Mouse (Mus musculus) ES-Bruce4 (cell line): ENCODE results near the gene Emp3. TPM values are rescaled to one million over a fixed set of nuclear protein-coding genes. Genes with fewer than 3 reads are reported as not detected.

Experiments used
- H3K27ac ChIP-seq: 2 replicates; pipeline ENCODE4 v1.5.1; 2012; ENCODE audit warnings: low read length, inconsistent platforms; ENCODE audit not compliant: insufficient read depth
- H3K27me3 ChIP-seq: 2 replicates; pipeline ENCODE4 v1.6.1; 2012; ENCODE audit warnings: mild to moderate bottlenecking, low read length, inconsistent platforms; ENCODE audit not compliant: control insufficient read depth, poor library complexity, insufficient read depth, severe bottlenecking
- H3K36me3 ChIP-seq: 2 replicates; pipeline ENCODE4 v1.6.1; 2012; ENCODE audit warnings: inconsistent platforms, mild to moderate bottlenecking, low read length, moderate library complexity; ENCODE audit not compliant: control insufficient read depth, poor library complexity, insufficient read depth, severe bottlenecking
- H3K4me1 ChIP-seq: one replicate; pipeline ENCODE4 v1.8.1; 2011; ENCODE audit warnings: low read length; ENCODE audit not compliant: control insufficient read depth, insufficient read depth
- H3K4me3 ChIP-seq: 2 replicates; pipeline ENCODE4 v1.5.1; 2011; ENCODE audit warnings: low read depth, mild to moderate bottlenecking, low read length
- H3K9ac ChIP-seq: 2 replicates; pipeline ENCODE4 v1.6.1; 2012; ENCODE audit warnings: low read depth, mild to moderate bottlenecking, inconsistent platforms; ENCODE audit not compliant: poor library complexity, severe bottlenecking
- H3K9me3 ChIP-seq: replicated peaks from 2 replicates; pipeline ENCODE4 v1.6.1; 2012; ENCODE audit warnings: mild to moderate bottlenecking, low read length, inconsistent platforms; ENCODE audit not compliant: control insufficient read depth, poor library complexity, insufficient read depth, severe bottlenecking
- CTCF ChIP-seq: IDR thresholded peaks from one replicate; pipeline ENCODE4 v1.8.1; 2011; ENCODE audit warnings: low read depth, low read length
- EP300 ChIP-seq: IDR thresholded peaks from 2 replicates; pipeline ENCODE4 v1.6.1; 2011; ENCODE audit warnings: low read depth, low read length; ENCODE audit not compliant: insufficient read depth
- POLR2A ChIP-seq: IDR thresholded peaks from one replicate; pipeline ENCODE4 v1.8.1; 2011; ENCODE audit warnings: low read length; ENCODE audit not compliant: insufficient read depth
- polyA plus RNA-seq: library from polyadenylated mRNA; stranded (reverse); fragments of >200 nt; gene quantifications from 2 replicates; pipeline ENCODE4 v1.2.4, GENCODE M21; 2011; ENCODE audit warnings: low read depth; ENCODE audit not compliant: missing spikeins, insufficient read depth, insufficient read length

Emp3 gene
- polyA plus RNA-seq, 1 experiment: 10.6 TPM

GRCm38 (mm10) chr7:45922928-45923761, 1.9 kb upstream of the Emp3 start:
- peak overlapping the region; percentile 88 for H3K27ac ChIP-seq
- no peaks in the 10 kb centered on the region for H3K9me3 ChIP-seq
- peak overlapping the region; percentile 92 for H3K4me3 ChIP-seq
- peak overlapping the region; percentile 50 for H3K9ac ChIP-seq
- TF ChIP-seq POLR2A: peak; percentile 94
- TF ChIP-seq CTCF: no peak
- peak; percentile 77 for TF ChIP-seq EP300
- H3K36me3 ChIP-seq: no peaks in the 10 kb centered on the region
- no peaks in the 10 kb centered on the region for H3K27me3 ChIP-seq
- peaks cover 2% of the 10 kb centered on the region for H3K4me1 ChIP-seq

- H3K4me1 ChIP-seq: peaks cover 2% of the 10 kb centered on the region
- peak overlapping the region; percentile 25; the same call in 1 of the 2 replicates for H3K9ac ChIP-seq
- H3K36me3 ChIP-seq: no peaks in the 10 kb centered on the region
- H3K27ac ChIP-seq: no peak overlapping the region; the same call in 1 of the 2 replicates
- no peaks in the 10 kb centered on the region for H3K27me3 ChIP-seq
- TF ChIP-seq POLR2A (no peak), CTCF (no peak), EP300 (no peak)
- H3K9me3 ChIP-seq: no peaks in the 10 kb centered on the region
- H3K4me3 ChIP-seq: no peak overlapping the region
Measured at GRCm38 (mm10) chr7:45921950-45922600, 871 bp upstream of the Emp3 start.

GRCm38 (mm10) chr7:45920583-45921241, 492 bp downstream of the Emp3 start:
- Histone ChIP-seq H3K27ac (no peak overlapping the region), H3K9ac (no peak overlapping the region), H3K4me1 (peaks cover 2% of the 10 kb centered on the region), H3K27me3 (no peaks in the 10 kb centered on the region), H3K4me3 (no peak overlapping the region), H3K36me3 (no peaks in the 10 kb centered on the region), H3K9me3 (no peaks in the 10 kb centered on the region)
- TF ChIP-seq POLR2A (no peak), EP300 (no peak), CTCF (no peak)

GRCm38 (mm10) chr7:45919761-45920160, 1.4 kb downstream of the Emp3 start:
- Histone ChIP-seq H3K27ac (no peak overlapping the region), H3K4me1 (peaks cover 2% of the 10 kb centered on the region), H3K27me3 (no peaks in the 10 kb centered on the region), H3K36me3 (no peaks in the 10 kb centered on the region), H3K4me3 (no peak overlapping the region), H3K9me3 (no peaks in the 10 kb centered on the region), H3K9ac (no peak overlapping the region)
- no peak for TF ChIP-seq POLR2A
- no peak for TF ChIP-seq EP300
- no peak for TF ChIP-seq CTCF

- H3K9ac ChIP-seq: peak overlapping the region; percentile 48; the same call in 1 of the 2 replicates
- peaks cover 2% of the 10 kb centered on the region for H3K4me1 ChIP-seq
Measured at GRCm38 (mm10) chr7:45919083-45919671, 2.0 kb downstream of the Emp3 start.

More at GRCm38 (mm10) chr7:45919083-45919671, 2.0 kb downstream of the Emp3 start:
- Histone ChIP-seq H3K4me3 (peak overlapping the region; percentile 64), H3K36me3 (no peaks in the 10 kb centered on the region), H3K9me3 (no peaks in the 10 kb centered on the region), H3K27ac (no peak overlapping the region), H3K27me3 (no peaks in the 10 kb centered on the region)
- TF ChIP-seq CTCF (peak; percentile 98), EP300 (peak; percentile 57; the same call in 1 of the 2 replicates), POLR2A (no peak)
